21 mouse cellular contexts compared by ENCODE assay signal in the genomic region with DNA sequence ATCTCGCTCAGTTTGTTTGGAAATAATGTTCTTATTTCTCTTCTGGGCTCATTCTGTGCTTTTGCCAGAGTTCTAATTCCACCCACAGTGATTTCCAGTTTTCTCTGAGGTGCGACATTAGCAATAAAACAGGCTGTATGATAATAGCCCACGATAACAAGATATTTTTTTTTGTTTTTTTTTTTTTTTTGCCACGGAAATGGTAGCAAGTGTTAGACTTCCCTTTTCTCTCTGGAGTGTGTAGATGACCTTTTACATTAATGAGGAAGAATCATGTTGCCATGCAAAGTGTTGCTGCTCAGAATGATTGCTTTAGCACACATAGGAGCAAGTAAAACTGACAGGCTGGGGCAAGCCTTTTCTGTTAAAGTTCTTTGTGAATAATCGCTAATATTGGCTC.
DNase-seq lines count a peak whose midpoint lies in the region; ATAC-seq and TF ChIP-seq lines count a peak whose summit lies in the region.
"Had no signal": no experiment of that assay in that cellular context is flagged by ENCODE, and none has a peak within 500 bp of the region (broad histone marks: within the 10 kb centered on the region; RNA-seq: fewer than 3 reads in every experiment).

No protein-coding gene starts in this region.

- no peak for DNase-seq in CH12.LX (ENCODE audit: extremely low read depth)
- DNase-seq in splenic B cell, adult 2 months (ENCODE audit: low read depth, low spot score) = peak; percentile 39
- DNase-seq in midbrain, embryonic 11.5 days (ENCODE audit: low spot score, missing footprints) = no peak
- no peak for DNase-seq in cerebellum, adult 18-20 months
- DNase-seq in urinary bladder, postnatal 4 days (ENCODE audit: low spot score in 2 of 2) = no peak
- DNase-seq: adrenal gland, adult 8-10 months; adrenal gland, postnatal 36 days; cerebellum, adult 11-12 months; cerebellum, adult 9-11 months; cerebellum, postnatal 36 days; heart, adult 2 months; heart, postnatal 14 days had no signal

- no peak overlapping the region for H3K4me3 ChIP-seq in CH12.LX (replicated peaks in 1 of 3; ENCODE audit: low read depth in 2 of 3, low read length in 2 of 3, poor library complexity in 1 of 3)
- no peak overlapping the region for H3K4me3 ChIP-seq in bone marrow macrophage, adult 2 months (ENCODE audit: insufficient read depth, low read length)
- no peak overlapping the region for H3K4me3 ChIP-seq in midbrain, embryonic 11.5 days (ENCODE audit: low read depth, low read length)
- H3K4me3 ChIP-seq: embryonic facial prominence, embryonic 10.5 days; heart, adult 2 months; heart, embryonic 15.5 days; hindbrain, embryonic 13.5 days; intestine, embryonic 15.5 days had no signal

- TF ChIP-seq CTCF in CH12.LX (conservative IDR thresholded peaks at IDR 0.05 in 1 of 2, IDR thresholded peaks at IDR 0.05 in 1 of 2; ENCODE audit: low read depth in 2 of 2, low read length in 2 of 2) = no peak
- no peak for TF ChIP-seq CTCF in bone marrow macrophage, adult 2 months (IDR thresholded peaks at IDR 0.05; ENCODE audit: low read depth, low read length)

- no peaks in the 10 kb centered on the region for H3K27me3 ChIP-seq in CH12.LX (replicated peaks)
- no peaks in the 10 kb centered on the region for H3K27me3 ChIP-seq in splenic B cell, adult 2 months (ENCODE audit: control insufficient read depth, insufficient read depth, low read length, poor library complexity, severe bottlenecking)
- no peaks in the 10 kb centered on the region for H3K27me3 ChIP-seq in midbrain, embryonic 11.5 days (ENCODE audit: control insufficient read depth, insufficient read depth, low read length)
- H3K27me3 ChIP-seq: heart, embryonic 15.5 days; hindbrain, embryonic 13.5 days; intestine, embryonic 15.5 days had no signal

- no peak for TF ChIP-seq EP300 in CH12.LX (IDR thresholded peaks at IDR 0.05; ENCODE audit: low read length)

- dilution Hi-C loops in CH12.LX (cut with MboI; ENCODE audit: extremely low pct_ligation_motif_present, extremely low pct_unique_long_range_greater_than_20kb, low sequenced_read_pairs) = no loop called here

- no peak for TF ChIP-seq RAD21 in CH12.LX (IDR thresholded peaks at IDR 0.05; ENCODE audit: low read depth, low read length)

- ATAC-seq in megakaryocyte, adult 5-6 weeks (ENCODE audit: poor library complexity, severe bottlenecking) = peak; percentile 80
- ATAC-seq in midbrain, embryonic 11.5 days (ENCODE audit: low FRiP score) = no peak
- ATAC-seq: forebrain, embryonic 14.5 days; hindbrain, postnatal 0 days; intestine, embryonic 15.5 days had no signal

- WGBS in midbrain, embryonic 11.5 days = 85% methylated on average over 5 of the region's 5 CpGs

- H3K4me2 ChIP-seq in CH12.LX (ENCODE audit: insufficient read depth, low read depth, poor library complexity, severe bottlenecking) = no peak overlapping the region
- H3K4me2 ChIP-seq in midbrain, embryonic 11.5 days = no peak overlapping the region
- H3K4me2 ChIP-seq: heart, embryonic 11.5 days; heart, embryonic 15.5 days; hindbrain, embryonic 13.5 days; intestine, embryonic 15.5 days had no signal

- no peaks in the 10 kb centered on the region for H3K9me3 ChIP-seq in CH12.LX (replicated peaks; ENCODE audit: low read length)
- H3K9me3 ChIP-seq in midbrain, embryonic 11.5 days (ENCODE audit: control insufficient read depth, low read length) = no peaks in the 10 kb centered on the region
- H3K9me3 ChIP-seq: embryonic facial prominence, embryonic 10.5 days; heart, embryonic 15.5 days; hindbrain, embryonic 13.5 days; intestine, embryonic 15.5 days had no signal

- no peak overlapping the region for H3K27ac ChIP-seq in CH12.LX (ENCODE audit: insufficient read depth, low read depth)
- H3K27ac ChIP-seq in bone marrow macrophage, adult 2 months (ENCODE audit: insufficient read depth, low read depth, low read length) = peak overlapping the region; percentile 66
- H3K27ac ChIP-seq in midbrain, embryonic 11.5 days (ENCODE audit: low read depth, low read length) = no peak overlapping the region
- H3K27ac ChIP-seq: embryonic facial prominence, embryonic 10.5 days; heart, adult 2 months; heart, embryonic 15.5 days; hindbrain, embryonic 13.5 days; hindbrain, postnatal 0 days; intestine, embryonic 15.5 days had no signal

- H3K79me2 ChIP-seq in CH12.LX (replicated peaks; ENCODE audit: control insufficient read depth, extremely low read depth, insufficient read depth, poor library complexity, severe bottlenecking) = no peaks in the 10 kb centered on the region; the same call in 1 of the 2 replicates

- in situ Hi-C loops in CH12.LX (cut with MboI; ENCODE audit: low pct_ligation_motif_present, low pct_unique_long_range_greater_than_20kb, low sequenced_read_pairs) = no loop called here

- H3K36me3 ChIP-seq in CH12.LX (replicated peaks in 1 of 2; ENCODE audit: control insufficient read depth in 1 of 2, insufficient read depth in 1 of 2, low read length in 1 of 2) = peaks cover 30 to 71% of the 10 kb centered on the region in 2 experiments
- peaks cover 4% of the 10 kb centered on the region; the same call in 1 of the 2 replicates for H3K36me3 ChIP-seq in splenic B cell, adult 2 months (ENCODE audit: control insufficient read depth, insufficient read depth, low read length, poor library complexity, severe bottlenecking)
- H3K36me3 ChIP-seq in midbrain, embryonic 11.5 days (ENCODE audit: control insufficient read depth, insufficient read depth, low read length) = no peaks in the 10 kb centered on the region
- H3K36me3 ChIP-seq: embryonic facial prominence, embryonic 10.5 days; heart, embryonic 15.5 days; intestine, embryonic 15.5 days had no signal

- peaks cover 0 to 23% of the 10 kb centered on the region in 2 experiments; a peak in 2 of 4 replicates for H3K4me1 ChIP-seq in CH12.LX (ENCODE audit: control insufficient read depth in 1 of 2, insufficient read depth in 2 of 2)
- H3K4me1 ChIP-seq in bone marrow macrophage, adult 2 months (ENCODE audit: control insufficient read depth, insufficient read depth, low read length) = peaks cover 7% of the 10 kb centered on the region
- H3K4me1 ChIP-seq in midbrain, embryonic 11.5 days (ENCODE audit: control insufficient read depth, insufficient read depth, low read length) = no peaks in the 10 kb centered on the region
- H3K4me1 ChIP-seq: embryonic facial prominence, embryonic 10.5 days; heart, embryonic 15.5 days; hindbrain, embryonic 13.5 days; intestine, embryonic 15.5 days had no signal

- H3K9ac ChIP-seq in CH12.LX (ENCODE audit: insufficient read depth, low read depth) = no peak overlapping the region
- H3K9ac ChIP-seq in midbrain, embryonic 11.5 days (ENCODE audit: low read length) = no peak overlapping the region
- H3K9ac ChIP-seq: heart, embryonic 15.5 days; hindbrain, embryonic 13.5 days; intestine, embryonic 15.5 days had no signal

- TF ChIP-seq POLR2A in CH12.LX (IDR thresholded peaks at IDR 0.05; ENCODE audit: low read depth, low read length) = no peak
- TF ChIP-seq POLR2A in bone marrow macrophage, adult 2 months (IDR thresholded peaks at IDR 0.05; ENCODE audit: borderline replicate concordance, low read depth, low read length) = no peak

TF ChIP-seq in CH12.LX, 34 proteins besides CTCF, POLR2A, EP300 and RAD21:
- TF ChIP-seq ZNF384 (IDR thresholded peaks at IDR 0.05; ENCODE audit: low read depth, low read length) = peak; percentile 78
- no peak for TF ChIP-seq IRF4 (IDR thresholded peaks at IDR 0.05; ENCODE audit: low read depth, low read length)
